Mouse (Mus musculus) limb, embryonic 13.5 days (tissue): ENCODE results near the gene Sema3a. TPM values are rescaled to one million over a fixed set of nuclear protein-coding genes. Genes with fewer than 3 reads are reported as not detected.
"Not testable (repeated sequence)": the region's sequence is repeated elsewhere in the genome, so short reads cannot be mapped to it uniquely, and the experiment has no call there.

ENCODE experiments used
- ATAC-seq: fragments of 200-750 bp; cut with Nextera tagmentation; 2 replicates; pipeline ENCODE4 v1.8.0; 2017; ENCODE audit warnings: low read depth, moderate number of reproducible peaks, moderate TSS enrichment; ENCODE audit not compliant: low FRiP score
- H3K27ac ChIP-seq: fragments of 300-500 bp; sonication (generic); 2 replicates; pipeline ENCODE4 v1.5.1; 2015; ENCODE audit warnings: inconsistent platforms, mild to moderate bottlenecking, moderate library complexity
- H3K27me3 ChIP-seq: fragments of 300-500 bp; sonication (generic); 2 replicates; pipeline ENCODE4 v1.6.1; 2015; ENCODE audit warnings: mild to moderate bottlenecking, inconsistent platforms
- H3K36me3 ChIP-seq: fragments of 300-500 bp; sonication (generic); 2 replicates; pipeline ENCODE4 v1.6.1; 2015; ENCODE audit warnings: inconsistent platforms, mild to moderate bottlenecking, moderate library complexity
- H3K4me1 ChIP-seq: fragments of 300-500 bp; sonication (generic); 2 replicates; pipeline ENCODE4 v1.6.1; 2015; ENCODE audit warnings: inconsistent platforms
- H3K4me2 ChIP-seq: fragments of 300-500 bp; sonication (generic); replicated peaks from 2 replicates; pipeline ENCODE4 v1.6.1; 2015; ENCODE audit warnings: inconsistent platforms, mild to moderate bottlenecking, moderate library complexity
- H3K4me3 ChIP-seq: fragments of 300-500 bp; sonication (generic); 2 replicates; pipeline ENCODE4 v1.5.1; 2015; ENCODE audit warnings: moderate library complexity, mild to moderate bottlenecking, inconsistent platforms
- H3K9ac ChIP-seq: fragments of 300-500 bp; sonication (generic); 2 replicates; pipeline ENCODE4 v1.6.1; 2015; ENCODE audit warnings: mild to moderate bottlenecking, inconsistent platforms
- H3K9me3 ChIP-seq: fragments of 300-500 bp; sonication (generic); 2 replicates; pipeline ENCODE4 v1.6.1; 2016; ENCODE audit warnings: inconsistent platforms
- WGBS: fragments of 180-500 bp; shearing (Covaris S2); methylation state at CpG from one replicate; pipeline ENCODE4 v1.1.7; 2015; 5-methylcytosine and 5-hydroxymethylcytosine counted together
- polyA plus RNA-seq: library from polyadenylated mRNA; unstranded; fragments of >200 nt; fragmentation: Nextera tagmentation; extraction: Ambion mirVana; gene quantifications from 2 replicates; pipeline ENCODE4 v1.2.1, GENCODE M21; 2015

Gene Sema3a
- polyA plus RNA-seq, 1 experiment from 2014 or later: 55.4 TPM

GRCm38 (mm10) chr5:13432574-13432973 is 307.4 kb downstream of the Sema3a start:
- 45% methylated on average over 3 of the region's 3 CpGs for WGBS
- Histone ChIP-seq H3K9ac (no peak overlapping the region), H3K36me3 (no peaks in the 10 kb centered on the region), H3K9me3 (no peaks in the 10 kb centered on the region), H3K4me1 (no peaks in the 10 kb centered on the region), H3K4me2 (no peak overlapping the region), H3K27ac (no peak overlapping the region), H3K4me3 (no peak overlapping the region), H3K27me3 (no peaks in the 10 kb centered on the region)
- ATAC-seq: no peak

- H3K9ac ChIP-seq: no peak overlapping the region
- no peaks in the 10 kb centered on the region for H3K9me3 ChIP-seq
- WGBS: 74% methylated on average over 2 of the region's 2 CpGs
- no peak overlapping the region for H3K4me2 ChIP-seq
- no peaks in the 10 kb centered on the region for H3K36me3 ChIP-seq
- no peak overlapping the region for H3K27ac ChIP-seq
- no peak overlapping the region for H3K4me3 ChIP-seq
- H3K27me3 ChIP-seq: no peaks in the 10 kb centered on the region
- H3K4me1 ChIP-seq: no peaks in the 10 kb centered on the region
- ATAC-seq: no peak
Measured at GRCm38 (mm10) chr5:13433303-13433702, 308.1 kb downstream of the Sema3a start.

GRCm38 (mm10) chr5:13441112-13441511 is 315.9 kb downstream of the Sema3a start:
- peaks cover 3% of the 10 kb centered on the region; the same call in 1 of the 2 replicates for H3K4me1 ChIP-seq
- no peak overlapping the region for H3K4me2 ChIP-seq
- no peak overlapping the region for H3K27ac ChIP-seq
- no peaks in the 10 kb centered on the region for H3K36me3 ChIP-seq
- H3K9ac ChIP-seq: no peak overlapping the region
- no peak for ATAC-seq
- H3K27me3 ChIP-seq: no peaks in the 10 kb centered on the region
- no peaks in the 10 kb centered on the region for H3K9me3 ChIP-seq
- no peak overlapping the region for H3K4me3 ChIP-seq

DNA sequence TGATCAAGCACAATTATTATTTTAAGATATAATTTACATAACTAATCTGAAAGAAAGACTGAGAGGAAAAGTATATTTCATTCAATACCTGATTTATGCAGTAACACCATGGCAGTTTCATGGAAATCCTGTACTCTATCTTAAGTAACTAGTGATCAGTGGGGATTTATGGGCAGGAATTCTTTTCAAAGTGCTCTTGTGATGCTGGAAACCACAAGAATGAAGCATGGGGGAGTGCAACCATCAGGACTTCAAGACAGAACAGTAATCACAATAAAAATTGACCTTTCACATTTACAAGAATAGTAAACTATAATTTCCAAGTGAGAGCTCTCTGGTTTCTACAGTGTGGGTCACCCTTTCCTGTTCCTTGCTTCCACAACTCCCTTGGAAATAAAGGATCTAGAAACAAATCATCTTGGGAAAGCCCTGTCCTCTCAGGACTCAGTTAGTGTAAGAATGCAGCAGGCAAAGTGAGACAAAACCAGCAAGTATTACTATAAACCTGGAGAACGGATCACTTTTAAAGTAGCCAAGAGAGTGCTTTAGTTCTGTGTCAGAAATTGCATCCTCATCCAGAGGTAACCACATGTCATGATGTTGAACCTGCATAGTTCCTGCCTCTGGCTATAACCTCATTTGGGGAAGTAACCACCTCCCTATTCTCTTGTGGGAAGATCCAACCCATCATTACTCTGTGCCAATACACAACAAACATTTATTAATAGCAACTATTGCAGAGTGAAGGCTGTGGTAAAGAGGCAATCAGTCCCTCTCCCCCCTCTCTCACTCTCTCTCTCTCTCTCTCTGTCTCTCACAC is 335.2 kb downstream of the Sema3a start:
- Histone ChIP-seq H3K4me3 (no peak overlapping the region), H3K36me3 (peaks cover 5% of the 10 kb centered on the region), H3K9ac (no peak overlapping the region), H3K27ac (no peak overlapping the region), H3K4me1 (no peaks in the 10 kb centered on the region), H3K27me3 (no peaks in the 10 kb centered on the region), H3K9me3 (no peaks in the 10 kb centered on the region), H3K4me2 (no peak overlapping the region)
- 39% methylated on average over 1 of the region's 1 CpGs for WGBS
- ATAC-seq: no peak

DNA sequence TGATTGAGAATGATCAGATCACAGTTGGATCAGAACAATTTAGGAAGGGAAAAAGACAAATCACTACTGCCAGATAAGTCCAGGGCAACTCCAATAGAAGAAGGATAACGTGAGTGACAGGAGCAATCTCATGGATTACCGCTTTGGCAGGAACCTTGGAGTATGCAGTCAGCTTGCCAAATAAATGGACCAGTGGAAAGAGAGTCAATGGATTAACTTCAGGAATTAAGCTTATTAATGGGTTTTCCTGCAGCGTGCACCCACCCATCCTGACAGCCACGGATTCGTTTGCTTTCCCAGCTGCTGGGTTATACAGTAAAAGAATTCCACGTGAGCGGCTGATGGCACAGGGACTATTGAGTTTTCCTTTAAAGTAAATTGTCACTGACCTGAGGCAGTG is 343.6 kb downstream of the Sema3a start:
- ATAC-seq: no peak

DNA sequence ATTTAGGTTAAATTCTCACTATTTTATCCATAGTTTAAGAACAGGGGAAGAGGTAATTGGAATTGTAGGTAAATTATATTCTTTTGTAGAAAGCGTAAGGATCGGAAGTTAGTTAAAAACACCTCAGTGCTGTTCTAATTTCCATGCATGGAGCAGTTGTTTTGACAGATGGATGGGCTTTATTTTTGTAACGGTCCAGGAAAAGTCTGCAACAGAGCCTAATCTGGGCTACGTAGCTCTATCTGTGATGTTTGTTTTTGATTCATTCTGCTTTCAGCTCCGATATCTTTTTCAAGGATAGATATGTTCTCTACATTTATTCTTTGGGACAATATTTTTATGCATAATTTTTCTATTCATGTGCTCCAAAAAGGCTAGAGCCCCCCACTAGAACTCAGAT is 344.2 kb downstream of the Sema3a start:
- H3K27me3 ChIP-seq: no peaks in the 10 kb centered on the region
- no peaks in the 10 kb centered on the region for H3K9me3 ChIP-seq
- H3K4me3 ChIP-seq: no peak overlapping the region
- ATAC-seq: no peak
- H3K36me3 ChIP-seq: no peaks in the 10 kb centered on the region
- no peak overlapping the region for H3K9ac ChIP-seq
- peaks cover 13% of the 10 kb centered on the region for H3K4me1 ChIP-seq
- WGBS: 75% methylated on average over 5 of the region's 5 CpGs
- no peak overlapping the region for H3K4me2 ChIP-seq
- no peak overlapping the region for H3K27ac ChIP-seq

More for the DNA sequence above, 343.6 kb downstream of the Sema3a start:
- Histone ChIP-seq H3K36me3 (no peaks in the 10 kb centered on the region), H3K4me3 (no peak overlapping the region), H3K9ac (no peak overlapping the region), H3K27me3 (no peaks in the 10 kb centered on the region), H3K27ac (no peak overlapping the region), H3K4me1 (peaks cover 13% of the 10 kb centered on the region), H3K4me2 (no peak overlapping the region), H3K9me3 (no peaks in the 10 kb centered on the region)
- WGBS: 75% methylated on average over 7 of the region's 7 CpGs

DNA sequence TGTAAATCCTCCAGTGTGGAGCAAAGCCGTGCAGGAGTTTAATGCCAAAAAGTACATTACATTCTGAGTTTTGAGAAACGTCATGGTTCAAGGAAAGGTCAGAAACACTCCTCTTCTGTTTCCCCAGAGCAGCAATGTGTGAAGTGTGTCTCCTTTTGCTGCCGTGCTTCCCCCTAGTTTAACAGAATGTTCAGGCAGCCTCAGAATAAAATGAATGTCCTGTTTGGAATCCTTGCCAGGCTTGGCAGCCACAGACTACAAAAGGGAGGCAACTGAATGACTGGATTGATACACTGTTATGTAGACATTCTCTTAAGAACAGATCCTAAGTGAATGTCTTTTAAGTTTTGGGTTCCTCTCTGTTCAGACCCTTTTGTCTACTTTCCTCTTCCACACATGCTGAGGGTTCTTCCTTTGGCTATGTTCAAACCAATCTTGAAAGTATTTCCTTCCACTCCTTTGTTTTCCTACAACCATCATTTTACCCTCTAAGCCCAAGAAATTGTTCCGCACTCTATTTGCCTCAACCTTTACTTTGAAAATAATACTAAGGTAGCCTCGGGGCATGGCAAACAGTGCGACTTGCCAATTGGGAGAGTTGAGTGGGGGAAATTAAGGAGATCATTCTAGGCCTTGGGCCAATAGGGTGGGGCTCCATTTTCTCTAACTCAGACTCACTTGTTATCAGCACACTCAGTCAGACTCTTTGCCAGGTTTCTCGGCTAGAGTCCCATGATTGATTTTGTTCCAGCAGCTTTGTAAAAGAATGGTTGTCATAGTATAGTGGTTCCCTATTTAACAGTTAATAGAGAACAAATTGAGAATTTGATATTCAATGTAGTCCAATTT is 345.1 kb downstream of the Sema3a start:
- WGBS: 45% methylated on average over 7 of the region's 7 CpGs
- peak; percentile 86 for ATAC-seq
- no peak overlapping the region for H3K9ac ChIP-seq
- H3K27ac ChIP-seq: peak overlapping the region; percentile 58; the same call in 1 of the 2 replicates
- H3K4me1 ChIP-seq: peaks cover 13% of the 10 kb centered on the region
- no peaks in the 10 kb centered on the region for H3K36me3 ChIP-seq
- H3K4me2 ChIP-seq: 0 out of 2 replicates have a peak overlapping the region, but pooled peaks have one; percentile 25
- H3K27me3 ChIP-seq: no peaks in the 10 kb centered on the region
- H3K9me3 ChIP-seq: no peaks in the 10 kb centered on the region
- H3K4me3 ChIP-seq: no peak overlapping the region

- Histone ChIP-seq H3K27ac (no peak overlapping the region), H3K36me3 (no peaks in the 10 kb centered on the region; the same call in 1 of the 2 replicates), H3K9me3 (no peaks in the 10 kb centered on the region), H3K4me1 (no peaks in the 10 kb centered on the region), H3K9ac (no peak overlapping the region), H3K27me3 (no peaks in the 10 kb centered on the region), H3K4me3 (no peak overlapping the region), H3K4me2 (no peak overlapping the region)
- no peak for ATAC-seq
- 64% methylated on average over 1 of the region's 1 CpGs for WGBS
Measured at GRCm38 (mm10) chr5:13477653-13478052, 352.4 kb downstream of the Sema3a start.

- no peak for ATAC-seq
- Histone ChIP-seq H3K4me1 (no peaks in the 10 kb centered on the region), H3K9me3 (no peaks in the 10 kb centered on the region), H3K4me3 (no peak overlapping the region), H3K36me3 (no peaks in the 10 kb centered on the region), H3K27ac (no peak overlapping the region), H3K9ac (no peak overlapping the region), H3K27me3 (no peaks in the 10 kb centered on the region), H3K4me2 (no peak overlapping the region)
- WGBS: 29% methylated on average over 2 of the region's 2 CpGs
Measured at GRCm38 (mm10) chr5:13488671-13489070, 363.5 kb downstream of the Sema3a start.

DNA sequence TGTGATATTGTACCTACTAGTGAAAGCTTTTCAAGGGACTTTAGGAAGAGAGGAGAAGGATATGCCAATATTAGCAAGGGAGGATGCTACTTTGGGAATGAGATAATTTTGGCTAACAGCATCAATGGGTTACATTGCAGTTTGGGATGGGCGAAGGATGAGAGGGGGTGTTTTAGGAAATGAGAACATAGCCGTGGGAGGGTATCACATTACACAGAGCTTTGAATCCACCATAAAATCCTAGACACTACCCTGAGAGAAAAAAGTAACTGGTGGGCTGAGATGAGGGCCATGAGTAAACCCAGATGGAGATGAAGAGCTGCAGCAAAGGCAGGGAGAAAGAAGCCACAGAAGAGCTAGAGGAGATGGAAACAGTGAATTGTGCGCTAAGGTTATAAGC is 370.8 kb downstream of the Sema3a start:
- H3K9ac ChIP-seq, H3K27me3 ChIP-seq, H3K4me3 ChIP-seq, H3K4me1 ChIP-seq, H3K4me2 ChIP-seq, H3K36me3 ChIP-seq, H3K9me3 ChIP-seq, H3K27ac ChIP-seq, ATAC-seq: not testable (repeated sequence)
- 46% methylated on average over 3 of the region's 3 CpGs for WGBS

DNA sequence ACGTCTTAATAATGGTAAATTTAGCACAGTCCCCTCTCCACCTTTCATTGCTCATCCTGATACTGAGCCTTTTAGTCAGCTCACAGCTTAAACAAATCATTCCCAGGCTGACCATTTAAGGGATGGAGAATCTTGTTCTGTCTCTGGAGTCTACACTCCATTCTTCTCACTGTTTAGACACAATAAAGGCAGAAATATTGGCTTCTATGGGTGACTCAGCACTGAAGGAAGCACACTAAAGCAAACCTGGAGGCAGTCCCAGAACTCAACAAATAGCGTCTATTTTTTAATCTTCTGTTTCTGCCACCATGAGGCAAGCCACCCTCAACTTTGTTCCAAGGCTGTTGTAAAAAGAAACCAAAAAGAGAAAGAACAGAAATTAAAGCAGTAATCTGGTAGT is 374.6 kb downstream of the Sema3a start:
- Histone ChIP-seq H3K9ac (no peak overlapping the region), H3K27ac (no peak overlapping the region), H3K4me1 (no peaks in the 10 kb centered on the region), H3K27me3 (no peaks in the 10 kb centered on the region), H3K4me2 (no peak overlapping the region), H3K4me3 (no peak overlapping the region), H3K36me3 (no peaks in the 10 kb centered on the region), H3K9me3 (no peaks in the 10 kb centered on the region)
- WGBS: 83% methylated on average over 2 of the region's 2 CpGs
- ATAC-seq: no peak

GRCm38 (mm10) chr5:13505839-13506499 is 380.8 kb downstream of the Sema3a start:
- no peak for ATAC-seq
- peaks cover 5% of the 10 kb centered on the region for H3K4me1 ChIP-seq
- WGBS: 68% methylated on average over 4 of the region's 4 CpGs

More at GRCm38 (mm10) chr5:13505839-13506499, 380.8 kb downstream of the Sema3a start:
- H3K27ac ChIP-seq: no peak overlapping the region
- H3K27me3 ChIP-seq: no peaks in the 10 kb centered on the region
- no peaks in the 10 kb centered on the region for H3K9me3 ChIP-seq
- H3K36me3 ChIP-seq: no peaks in the 10 kb centered on the region
- H3K4me2 ChIP-seq: no peak overlapping the region
- no peak overlapping the region for H3K9ac ChIP-seq
- no peak overlapping the region for H3K4me3 ChIP-seq
